Mouse (Mus musculus): ENCODE measurements around the gene Brsk2. TPM values are rescaled to one million over a fixed set of nuclear protein-coding genes. Genes with fewer than 3 reads are reported as not detected.

Gene Brsk2
- polyA plus RNA-seq, 1 experiment from 2014 or later = 23.9 TPM

DNA sequence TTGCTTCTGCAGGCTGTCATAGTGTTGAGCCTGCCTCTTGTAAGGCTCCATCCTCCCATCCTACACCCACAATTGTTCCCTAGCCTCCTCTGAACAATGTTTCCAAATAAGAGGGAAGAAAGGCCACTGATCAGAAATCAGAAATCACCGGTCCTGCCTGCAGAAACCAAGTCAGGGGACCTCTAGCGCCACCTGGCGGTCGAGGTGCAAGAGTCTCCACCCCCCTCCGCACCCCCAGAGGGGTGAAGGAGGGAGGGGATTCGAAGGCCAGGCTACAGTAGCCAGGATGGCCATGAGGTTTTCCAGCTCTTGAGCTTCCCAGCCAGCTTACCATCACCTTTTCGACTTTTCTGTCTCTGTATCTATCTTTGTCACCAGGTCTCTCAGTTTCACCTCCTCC is 24.6 kb upstream of the Brsk2 start:
- H3K27ac ChIP-seq (replicated peaks; ENCODE audit: low read depth, low read length) = no peak overlapping the region
- H3K9me3 ChIP-seq (ENCODE audit: control insufficient read depth, low read length) = no peaks in the 10 kb centered on the region
- H3K4me3 ChIP-seq (replicated peaks; ENCODE audit: low read depth, low read length) = no peak overlapping the region
- no peak overlapping the region for H3K4me2 ChIP-seq (ENCODE audit: low read length)
- DNase-seq (peak; percentile 91), ATAC-seq (ENCODE audit: low FRiP score, low TSS enrichment) (no peak)
- H3K4me1 ChIP-seq (ENCODE audit: control insufficient read depth, insufficient read depth, low read length) = 0 out of 2 replicates have a peak, but pooled peaks cover 3% of the 10 kb centered on the region
- no peaks in the 10 kb centered on the region for H3K27me3 ChIP-seq (ENCODE audit: control insufficient read depth, insufficient read depth, low read length)
- WGBS = 5% methylated on average over 7 of the region's 7 CpGs
- no peaks in the 10 kb centered on the region for H3K36me3 ChIP-seq (ENCODE audit: control insufficient read depth, insufficient read depth, low read length)
- no peak overlapping the region for H3K9ac ChIP-seq (replicated peaks; ENCODE audit: low read length)

DNA sequence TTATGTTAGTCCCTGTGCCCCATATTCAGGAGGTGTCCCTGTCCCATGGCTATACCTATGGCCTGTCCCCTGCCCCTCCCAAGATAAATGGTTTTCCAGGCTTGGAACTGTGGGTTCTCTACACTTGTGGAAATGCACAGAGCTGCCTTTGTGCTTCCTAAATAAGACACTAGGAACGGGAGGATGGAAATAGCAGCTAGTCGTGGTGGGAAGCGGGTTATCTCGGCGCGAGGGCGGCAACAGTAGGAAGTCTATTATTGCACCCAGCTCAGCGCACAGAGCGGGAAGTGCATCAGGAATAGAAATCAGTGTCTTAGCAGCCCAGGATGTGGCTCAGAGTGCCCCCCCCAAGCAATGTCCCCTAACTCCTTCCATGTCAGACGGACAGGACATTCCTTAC is 20.9 kb upstream of the Brsk2 start:
- 0 out of 2 replicates have a peak, but pooled peaks cover 3% of the 10 kb centered on the region for H3K4me1 ChIP-seq (ENCODE audit: control insufficient read depth, insufficient read depth, low read length)
- no peak for DNase-seq
- H3K27me3 ChIP-seq (ENCODE audit: control insufficient read depth, insufficient read depth, low read length) = no peaks in the 10 kb centered on the region
- 78% methylated on average over 10 of the region's 10 CpGs for WGBS
- H3K36me3 ChIP-seq (ENCODE audit: control insufficient read depth, insufficient read depth, low read length) = no peaks in the 10 kb centered on the region
- H3K27ac ChIP-seq (replicated peaks; ENCODE audit: low read depth, low read length) = no peak overlapping the region
- no peak for ATAC-seq (ENCODE audit: low FRiP score, low TSS enrichment)
- no peak overlapping the region for H3K9ac ChIP-seq (replicated peaks; ENCODE audit: low read length)
- no peak overlapping the region for H3K4me3 ChIP-seq (replicated peaks; ENCODE audit: low read depth, low read length)
- H3K4me2 ChIP-seq (ENCODE audit: low read length) = no peak overlapping the region
- no peaks in the 10 kb centered on the region for H3K9me3 ChIP-seq (ENCODE audit: control insufficient read depth, low read length)

DNA sequence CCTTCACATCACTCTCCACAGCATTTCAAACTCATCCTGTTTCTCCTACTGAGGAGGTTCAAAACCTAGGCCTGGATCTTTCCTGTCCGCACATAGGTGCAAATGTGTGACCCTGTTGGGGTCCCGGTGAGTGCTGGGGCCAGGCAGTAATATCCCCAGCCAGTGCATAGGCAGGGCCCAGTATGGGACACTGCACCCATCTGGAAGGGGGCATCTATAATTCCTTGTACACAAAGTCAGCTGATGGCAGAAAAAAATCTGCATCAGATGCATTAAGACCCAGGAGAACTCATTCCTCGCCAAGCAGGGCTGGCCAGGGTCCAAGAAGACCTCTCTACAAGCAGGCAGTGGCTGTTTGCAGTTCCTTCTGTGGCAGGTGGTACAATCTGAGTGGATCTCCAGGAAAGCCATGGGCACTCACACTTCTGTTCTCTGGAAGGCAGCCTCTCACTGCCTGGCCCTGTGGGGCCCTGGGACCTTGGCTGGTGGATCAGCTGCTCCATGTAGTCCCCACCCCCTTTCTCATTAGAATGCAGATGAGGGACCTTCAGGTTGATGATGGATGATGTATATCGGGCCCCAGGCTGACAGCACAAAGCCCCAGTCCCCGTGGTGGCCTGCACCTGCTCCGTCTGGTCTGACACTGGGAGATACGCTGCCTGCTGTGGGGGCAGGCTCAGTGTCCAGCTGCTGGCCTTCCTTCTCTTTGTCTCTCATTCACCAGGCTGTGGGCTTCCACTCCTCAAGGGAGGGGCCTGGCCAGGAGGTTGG is 15.2 kb upstream of the Brsk2 start:
- H3K27me3 ChIP-seq (ENCODE audit: control insufficient read depth, insufficient read depth, low read length) = no peaks in the 10 kb centered on the region
- no peak overlapping the region for H3K4me2 ChIP-seq (ENCODE audit: low read length)
- peak overlapping the region; percentile 79 for H3K27ac ChIP-seq (replicated peaks; ENCODE audit: low read depth, low read length)
- peak; percentile 77; the same call in 1 of the 2 replicates for ATAC-seq (ENCODE audit: low FRiP score, low TSS enrichment)
- no peaks in the 10 kb centered on the region for H3K9me3 ChIP-seq (ENCODE audit: control insufficient read depth, low read length)
- H3K36me3 ChIP-seq (ENCODE audit: control insufficient read depth, insufficient read depth, low read length) = no peaks in the 10 kb centered on the region
- DNase-seq = peak; percentile 74
- WGBS = 31% methylated on average over 7 of the region's 7 CpGs
- no peak overlapping the region for H3K9ac ChIP-seq (replicated peaks; ENCODE audit: low read length)
- H3K4me3 ChIP-seq (replicated peaks; ENCODE audit: low read depth, low read length) = no peak overlapping the region
- peaks cover 10% of the 10 kb centered on the region for H3K4me1 ChIP-seq (ENCODE audit: control insufficient read depth, insufficient read depth, low read length)

DNA sequence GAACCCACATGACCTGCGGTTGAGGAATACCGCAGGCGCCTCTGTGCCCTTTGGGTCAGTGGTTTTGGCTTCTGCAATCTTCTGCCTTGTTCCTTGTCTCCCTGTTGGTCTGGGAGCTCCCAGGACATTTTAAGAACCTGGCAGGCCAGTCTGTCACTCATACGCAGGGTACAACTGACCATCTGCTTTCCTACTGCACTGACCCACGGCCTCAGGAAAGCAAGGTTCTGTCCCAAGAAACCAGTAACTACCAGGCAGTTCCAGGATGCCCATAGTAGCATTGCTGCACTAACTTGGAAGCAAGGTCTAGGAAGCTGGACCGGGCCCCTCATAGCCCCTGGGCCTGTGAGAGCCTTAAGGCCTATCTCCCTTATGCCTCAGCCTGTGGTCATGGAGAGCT is 14.6 kb upstream of the Brsk2 start:
- WGBS = 73% methylated on average over 6 of the region's 6 CpGs
- Histone ChIP-seq H3K9ac (replicated peaks; ENCODE audit: low read length) (no peak overlapping the region), H3K27ac (replicated peaks; ENCODE audit: low read depth, low read length) (peak overlapping the region; percentile 79), H3K36me3 (ENCODE audit: control insufficient read depth, insufficient read depth, low read length) (no peaks in the 10 kb centered on the region), H3K9me3 (ENCODE audit: control insufficient read depth, low read length) (no peaks in the 10 kb centered on the region), H3K4me3 (replicated peaks; ENCODE audit: low read depth, low read length) (no peak overlapping the region), H3K4me2 (ENCODE audit: low read length) (no peak overlapping the region), H3K27me3 (ENCODE audit: control insufficient read depth, insufficient read depth, low read length) (no peaks in the 10 kb centered on the region), H3K4me1 (ENCODE audit: control insufficient read depth, insufficient read depth, low read length) (peaks cover 10% of the 10 kb centered on the region)
- DNase-seq = no peak
- no peak for ATAC-seq (ENCODE audit: low FRiP score, low TSS enrichment)

DNA sequence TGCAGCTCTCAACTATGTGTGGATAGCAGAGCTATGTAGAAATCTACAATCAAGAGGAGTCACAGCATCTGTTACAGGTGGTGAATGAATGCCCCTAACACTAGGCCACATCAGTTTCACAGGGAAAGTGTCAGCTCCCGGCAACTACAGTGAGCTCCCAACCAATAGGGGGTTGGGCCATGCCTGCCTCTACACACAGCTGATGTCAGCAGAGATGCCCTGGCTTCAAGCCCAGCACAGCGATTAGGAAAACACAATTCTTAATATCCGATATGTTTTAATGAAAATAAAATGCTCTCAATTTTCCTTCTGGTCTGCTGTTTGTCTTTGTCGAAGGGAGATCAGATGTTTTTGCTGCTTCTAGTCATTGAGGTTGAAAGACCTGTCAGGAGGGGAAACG is 6.1 kb upstream of the Brsk2 start:
- Histone ChIP-seq H3K4me3 (replicated peaks; ENCODE audit: low read depth, low read length) (no peak overlapping the region), H3K9ac (replicated peaks; ENCODE audit: low read length) (no peak overlapping the region), H3K27me3 (ENCODE audit: control insufficient read depth, insufficient read depth, low read length) (no peaks in the 10 kb centered on the region), H3K9me3 (ENCODE audit: control insufficient read depth, low read length) (no peaks in the 10 kb centered on the region), H3K4me2 (ENCODE audit: low read length) (no peak overlapping the region), H3K27ac (replicated peaks; ENCODE audit: low read depth, low read length) (no peak overlapping the region), H3K4me1 (ENCODE audit: control insufficient read depth, insufficient read depth, low read length) (peaks cover 20% of the 10 kb centered on the region), H3K36me3 (ENCODE audit: control insufficient read depth, insufficient read depth, low read length) (no peaks in the 10 kb centered on the region)
- DNase-seq (no peak), ATAC-seq (ENCODE audit: low FRiP score, low TSS enrichment) (no peak)
- WGBS = 79% methylated on average over 5 of the region's 5 CpGs

DNA sequence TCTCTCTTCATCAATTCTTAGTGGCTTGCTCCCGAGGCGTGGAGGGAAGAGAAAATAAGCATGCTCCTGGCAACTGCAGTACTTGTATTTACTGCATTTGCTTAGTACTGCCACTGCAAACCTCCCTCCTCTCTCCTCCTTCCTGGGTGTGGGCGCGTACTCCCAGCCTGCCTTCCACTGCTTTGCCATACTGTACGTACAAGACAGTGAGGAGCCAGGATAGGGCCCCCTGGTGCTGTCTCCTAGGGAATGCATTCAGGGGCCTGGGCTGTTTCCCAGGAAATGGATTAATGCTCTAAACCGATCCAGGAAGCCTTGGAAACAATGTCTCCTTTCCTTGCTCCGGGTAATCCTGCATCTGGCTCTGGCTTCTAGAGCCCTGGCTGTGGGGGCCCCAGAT is 3.6 kb upstream of the Brsk2 start:
- Histone ChIP-seq H3K27me3 (ENCODE audit: control insufficient read depth, insufficient read depth, low read length) (no peaks in the 10 kb centered on the region), H3K4me3 (replicated peaks; ENCODE audit: low read depth, low read length) (peak overlapping the region; percentile 0; the same call in 1 of the 2 replicates), H3K4me2 (ENCODE audit: low read length) (peak overlapping the region; percentile 27), H3K36me3 (ENCODE audit: control insufficient read depth, insufficient read depth, low read length) (no peaks in the 10 kb centered on the region), H3K9me3 (ENCODE audit: control insufficient read depth, low read length) (no peaks in the 10 kb centered on the region), H3K4me1 (ENCODE audit: control insufficient read depth, insufficient read depth, low read length) (peaks cover 24% of the 10 kb centered on the region), H3K27ac (replicated peaks; ENCODE audit: low read depth, low read length) (peak overlapping the region; percentile 67), H3K9ac (replicated peaks; ENCODE audit: low read length) (0 out of 2 replicates have a peak overlapping the region, but pooled peaks have one; percentile 9)
- ATAC-seq (ENCODE audit: low FRiP score, low TSS enrichment) = peak; percentile 40; the same call in 1 of the 2 replicates
- WGBS = 1% methylated on average over 7 of the region's 7 CpGs
- DNase-seq = peak; percentile 87

DNA sequence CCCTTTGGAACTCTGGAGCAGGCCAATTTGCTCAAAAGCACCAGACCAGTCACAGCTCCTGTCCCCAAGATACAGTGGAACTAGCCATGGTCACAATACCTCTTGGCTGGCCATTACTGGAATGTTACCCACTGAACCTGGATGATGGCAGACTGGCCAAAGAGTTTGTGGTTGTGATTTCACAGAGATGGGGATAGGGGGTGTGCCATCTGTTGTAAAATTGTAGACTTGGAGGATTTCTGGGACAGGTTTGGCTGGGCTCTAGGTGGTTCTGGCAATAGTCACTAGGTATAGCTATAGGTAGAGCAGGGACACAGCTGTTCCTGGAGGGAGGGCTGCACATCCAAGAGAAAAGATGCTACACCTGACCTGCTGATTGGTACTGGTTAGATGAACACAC is 2.0 kb upstream of the Brsk2 start:
- DNase-seq = no peak
- peaks cover 40% of the 10 kb centered on the region for H3K4me1 ChIP-seq (ENCODE audit: control insufficient read depth, insufficient read depth, low read length)

DNA sequence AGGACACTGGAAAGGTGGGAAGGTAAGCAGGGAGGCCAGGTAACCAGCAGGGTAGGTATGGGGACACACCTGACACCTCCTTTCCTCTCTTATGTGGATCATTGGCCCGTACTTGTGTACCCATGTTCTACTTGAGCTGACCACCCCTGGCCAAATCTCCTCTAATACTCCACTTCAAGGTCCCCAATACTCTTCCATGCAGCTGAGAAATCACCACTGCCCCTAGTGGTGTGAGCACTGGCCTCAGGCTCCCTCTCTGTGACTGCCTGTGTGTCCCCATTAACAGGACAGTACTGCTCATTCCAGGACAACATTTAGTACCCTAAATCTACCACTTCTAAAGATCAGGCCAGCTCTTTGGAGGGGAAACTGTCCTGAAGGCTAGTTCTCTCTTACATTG is 1.5 kb upstream of the Brsk2 start:
- Histone ChIP-seq H3K9ac (replicated peaks; ENCODE audit: low read length) (no peak overlapping the region), H3K36me3 (ENCODE audit: control insufficient read depth, insufficient read depth, low read length) (peaks cover 9% of the 10 kb centered on the region), H3K9me3 (ENCODE audit: control insufficient read depth, low read length) (no peaks in the 10 kb centered on the region), H3K4me3 (replicated peaks; ENCODE audit: low read depth, low read length) (no peak overlapping the region), H3K4me2 (ENCODE audit: low read length) (peak overlapping the region; percentile 94), H3K27ac (replicated peaks; ENCODE audit: low read depth, low read length) (no peak overlapping the region), H3K4me1 (ENCODE audit: control insufficient read depth, insufficient read depth, low read length) (peaks cover 41% of the 10 kb centered on the region), H3K27me3 (ENCODE audit: control insufficient read depth, insufficient read depth, low read length) (no peaks in the 10 kb centered on the region)
- 64% methylated on average over 1 of the region's 1 CpGs for WGBS
- DNase-seq (peak; percentile 26), ATAC-seq (ENCODE audit: low FRiP score, low TSS enrichment) (no peak)

More for the DNA sequence above, 2.0 kb upstream of the Brsk2 start:
- H3K9ac ChIP-seq (replicated peaks; ENCODE audit: low read length) = no peak overlapping the region
- no peaks in the 10 kb centered on the region for H3K9me3 ChIP-seq (ENCODE audit: control insufficient read depth, low read length)
- H3K27ac ChIP-seq (replicated peaks; ENCODE audit: low read depth, low read length) = no peak overlapping the region
- H3K27me3 ChIP-seq (ENCODE audit: control insufficient read depth, insufficient read depth, low read length) = no peaks in the 10 kb centered on the region
- ATAC-seq (ENCODE audit: low FRiP score, low TSS enrichment) = no peak
- H3K36me3 ChIP-seq (ENCODE audit: control insufficient read depth, insufficient read depth, low read length) = peaks cover 9% of the 10 kb centered on the region
- H3K4me2 ChIP-seq (ENCODE audit: low read length) = no peak overlapping the region
- no peak overlapping the region for H3K4me3 ChIP-seq (replicated peaks; ENCODE audit: low read depth, low read length)

DNA sequence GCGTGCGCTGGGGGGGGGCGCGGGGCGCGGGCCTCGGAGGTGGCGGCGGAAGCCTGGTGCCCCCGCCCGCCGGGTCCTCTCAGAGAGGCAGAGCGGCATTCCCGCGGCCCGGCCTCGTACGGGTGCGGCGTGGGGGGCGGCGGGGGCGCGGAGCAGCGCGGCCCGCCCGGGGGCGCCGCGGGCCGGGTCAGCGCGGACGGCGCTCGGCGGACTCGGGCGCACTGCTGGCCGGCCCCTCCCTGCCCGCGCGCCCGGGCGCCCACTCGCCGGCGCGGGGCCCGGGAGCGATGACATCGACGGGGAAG is 200 bp downstream of the Brsk2 start:
- Histone ChIP-seq H3K36me3 (ENCODE audit: control insufficient read depth, insufficient read depth, low read length) (peaks cover 9% of the 10 kb centered on the region), H3K4me1 (ENCODE audit: control insufficient read depth, insufficient read depth, low read length) (peaks cover 58% of the 10 kb centered on the region), H3K4me3 (replicated peaks; ENCODE audit: low read depth, low read length) (peak overlapping the region; percentile 98), H3K9me3 (ENCODE audit: control insufficient read depth, low read length) (no peaks in the 10 kb centered on the region), H3K27me3 (ENCODE audit: control insufficient read depth, insufficient read depth, low read length) (no peaks in the 10 kb centered on the region), H3K4me2 (ENCODE audit: low read length) (peak overlapping the region; percentile 94), H3K27ac (replicated peaks; ENCODE audit: low read depth, low read length) (peak overlapping the region; percentile 98), H3K9ac (replicated peaks; ENCODE audit: low read length) (peak overlapping the region; percentile 100)
- ATAC-seq (ENCODE audit: low FRiP score, low TSS enrichment) (no peak; the same call in 1 of the 2 replicates), DNase-seq (peak; percentile 67)
- WGBS = under 1% methylated on average over 33 of the region's 54 CpGs
